Mouse (Mus musculus) embryo, embryonic 11 days (tissue): ENCODE measurements around the gene Foxi1.

ENCODE experiments used
- DNase-seq: peaks from one replicate; pipeline ENCODE4 v3.0.0-alpha.2; 2015

The Foxi1 gene

GRCm38 (mm10) chr11:34155235-34155634 lies 52.7 kb downstream of the Foxi1 start:
- DNase-seq = no peak
